Mouse (Mus musculus): ENCODE measurements around the gene Syt7. TPM values are rescaled to one million over a fixed set of nuclear protein-coding genes. Genes with fewer than 3 reads are reported as not detected.

Gene Syt7
- polyA plus RNA-seq, 1 experiment from 2014 or later, result 1.2 TPM

- Histone ChIP-seq H3K36me3 (ENCODE audit: control insufficient read depth, insufficient read depth, low read length) (no peaks in the 10 kb centered on the region), H3K27me3 (ENCODE audit: control insufficient read depth, insufficient read depth, low read length) (no peaks in the 10 kb centered on the region), H3K9me3 (ENCODE audit: control insufficient read depth, low read depth, low read length) (no peaks in the 10 kb centered on the region), H3K4me3 (ENCODE audit: low read depth, low read length) (no peak overlapping the region), H3K4me2 (replicated peaks; ENCODE audit: low read depth, low read length) (no peak overlapping the region), H3K4me1 (ENCODE audit: control insufficient read depth, insufficient read depth, low read length) (no peaks in the 10 kb centered on the region), H3K9ac (replicated peaks; ENCODE audit: low read depth, low read length) (no peak overlapping the region), H3K27ac (ENCODE audit: low read length) (no peak overlapping the region)
- WGBS, result 88% methylated on average over 7 of the region's 7 CpGs
- ATAC-seq (ENCODE audit: insufficient number of reproducible peaks, insufficient read depth, low FRiP score, low read depth), result no peak
Measured at GRCm38 (mm10) chr19:10352218-10352617, 36.7 kb upstream of the Syt7 start.

- Histone ChIP-seq H3K36me3 (ENCODE audit: control insufficient read depth, insufficient read depth, low read length) (no peaks in the 10 kb centered on the region), H3K27me3 (ENCODE audit: control insufficient read depth, insufficient read depth, low read length) (no peaks in the 10 kb centered on the region), H3K4me2 (replicated peaks; ENCODE audit: low read depth, low read length) (no peak overlapping the region), H3K9ac (replicated peaks; ENCODE audit: low read depth, low read length) (no peak overlapping the region), H3K4me3 (ENCODE audit: low read depth, low read length) (no peak overlapping the region), H3K27ac (ENCODE audit: low read length) (no peak overlapping the region), H3K4me1 (ENCODE audit: control insufficient read depth, insufficient read depth, low read length) (no peaks in the 10 kb centered on the region), H3K9me3 (ENCODE audit: control insufficient read depth, low read depth, low read length) (no peaks in the 10 kb centered on the region)
- WGBS, result 56% methylated on average over 2 of the region's 2 CpGs
- no peak for ATAC-seq (ENCODE audit: insufficient number of reproducible peaks, insufficient read depth, low FRiP score, low read depth)
Measured at GRCm38 (mm10) chr19:10354830-10355229, 34.1 kb upstream of the Syt7 start.

GRCm38 (mm10) chr19:10356845-10357503 lies 31.9 kb upstream of the Syt7 start:
- WGBS, result 16% methylated on average over 12 of the region's 12 CpGs
- H3K4me1 ChIP-seq (ENCODE audit: control insufficient read depth, insufficient read depth, low read length), result no peaks in the 10 kb centered on the region
- ATAC-seq (ENCODE audit: insufficient number of reproducible peaks, insufficient read depth, low FRiP score, low read depth), result no peak
- no peaks in the 10 kb centered on the region for H3K27me3 ChIP-seq (ENCODE audit: control insufficient read depth, insufficient read depth, low read length)
- no peak overlapping the region for H3K27ac ChIP-seq (ENCODE audit: low read length)
- H3K4me2 ChIP-seq (replicated peaks; ENCODE audit: low read depth, low read length), result no peak overlapping the region
- no peak overlapping the region for H3K4me3 ChIP-seq (ENCODE audit: low read depth, low read length)
- H3K9me3 ChIP-seq (ENCODE audit: control insufficient read depth, low read depth, low read length), result no peaks in the 10 kb centered on the region
- H3K9ac ChIP-seq (replicated peaks; ENCODE audit: low read depth, low read length), result no peak overlapping the region
- H3K36me3 ChIP-seq (ENCODE audit: control insufficient read depth, insufficient read depth, low read length), result no peaks in the 10 kb centered on the region

- no peak overlapping the region for H3K4me3 ChIP-seq (ENCODE audit: low read depth, low read length)
- no peak overlapping the region for H3K27ac ChIP-seq (ENCODE audit: low read length)
- ATAC-seq (ENCODE audit: insufficient number of reproducible peaks, insufficient read depth, low FRiP score, low read depth), result no peak
- no peak overlapping the region for H3K9ac ChIP-seq (replicated peaks; ENCODE audit: low read depth, low read length)
- no peak overlapping the region for H3K4me2 ChIP-seq (replicated peaks; ENCODE audit: low read depth, low read length)
- no peaks in the 10 kb centered on the region for H3K36me3 ChIP-seq (ENCODE audit: control insufficient read depth, insufficient read depth, low read length)
- H3K27me3 ChIP-seq (ENCODE audit: control insufficient read depth, insufficient read depth, low read length), result no peaks in the 10 kb centered on the region
- H3K9me3 ChIP-seq (ENCODE audit: control insufficient read depth, low read depth, low read length), result no peaks in the 10 kb centered on the region
- 82% methylated on average over 8 of the region's 8 CpGs for WGBS
- no peaks in the 10 kb centered on the region for H3K4me1 ChIP-seq (ENCODE audit: control insufficient read depth, insufficient read depth, low read length)
Measured at GRCm38 (mm10) chr19:10359105-10359946, 29.6 kb upstream of the Syt7 start.

- H3K36me3 ChIP-seq (ENCODE audit: control insufficient read depth, insufficient read depth, low read length), result no peaks in the 10 kb centered on the region
- no peaks in the 10 kb centered on the region for H3K9me3 ChIP-seq (ENCODE audit: control insufficient read depth, low read depth, low read length)
- ATAC-seq (ENCODE audit: insufficient number of reproducible peaks, insufficient read depth, low FRiP score, low read depth), result no peak
- no peak overlapping the region for H3K9ac ChIP-seq (replicated peaks; ENCODE audit: low read depth, low read length)
- no peak overlapping the region for H3K4me3 ChIP-seq (ENCODE audit: low read depth, low read length)
- H3K4me2 ChIP-seq (replicated peaks; ENCODE audit: low read depth, low read length), result no peak overlapping the region
- no peaks in the 10 kb centered on the region for H3K4me1 ChIP-seq (ENCODE audit: control insufficient read depth, insufficient read depth, low read length)
- no peaks in the 10 kb centered on the region for H3K27me3 ChIP-seq (ENCODE audit: control insufficient read depth, insufficient read depth, low read length)
- no peak overlapping the region for H3K27ac ChIP-seq (ENCODE audit: low read length)
- 61% methylated on average over 6 of the region's 6 CpGs for WGBS
Measured at GRCm38 (mm10) chr19:10362473-10363129, 26.3 kb upstream of the Syt7 start.

GRCm38 (mm10) chr19:10363869-10364268 lies 25.0 kb upstream of the Syt7 start:
- Histone ChIP-seq H3K9me3 (ENCODE audit: control insufficient read depth, low read depth, low read length) (no peaks in the 10 kb centered on the region), H3K27ac (ENCODE audit: low read length) (no peak overlapping the region), H3K4me2 (replicated peaks; ENCODE audit: low read depth, low read length) (no peak overlapping the region), H3K27me3 (ENCODE audit: control insufficient read depth, insufficient read depth, low read length) (no peaks in the 10 kb centered on the region), H3K9ac (replicated peaks; ENCODE audit: low read depth, low read length) (no peak overlapping the region), H3K4me3 (ENCODE audit: low read depth, low read length) (no peak overlapping the region), H3K4me1 (ENCODE audit: control insufficient read depth, insufficient read depth, low read length) (no peaks in the 10 kb centered on the region), H3K36me3 (ENCODE audit: control insufficient read depth, insufficient read depth, low read length) (no peaks in the 10 kb centered on the region)
- WGBS, result 16% methylated on average over 7 of the region's 7 CpGs
- ATAC-seq (ENCODE audit: insufficient number of reproducible peaks, insufficient read depth, low FRiP score, low read depth), result no peak

- WGBS, result 54% methylated on average over 3 of the region's 3 CpGs
- Histone ChIP-seq H3K4me1 (ENCODE audit: control insufficient read depth, insufficient read depth, low read length) (no peaks in the 10 kb centered on the region), H3K27ac (ENCODE audit: low read length) (no peak overlapping the region), H3K27me3 (ENCODE audit: control insufficient read depth, insufficient read depth, low read length) (no peaks in the 10 kb centered on the region), H3K4me2 (replicated peaks; ENCODE audit: low read depth, low read length) (no peak overlapping the region), H3K9me3 (ENCODE audit: control insufficient read depth, low read depth, low read length) (no peaks in the 10 kb centered on the region), H3K9ac (replicated peaks; ENCODE audit: low read depth, low read length) (no peak overlapping the region), H3K4me3 (ENCODE audit: low read depth, low read length) (no peak overlapping the region), H3K36me3 (ENCODE audit: control insufficient read depth, insufficient read depth, low read length) (no peaks in the 10 kb centered on the region)
- 0 out of 2 replicates have a peak, but pooled peaks have one; percentile 42 for ATAC-seq (ENCODE audit: insufficient number of reproducible peaks, insufficient read depth, low FRiP score, low read depth)
Measured at GRCm38 (mm10) chr19:10366116-10366845, 22.6 kb upstream of the Syt7 start.

GRCm38 (mm10) chr19:10367802-10368201 lies 21.1 kb upstream of the Syt7 start:
- no peaks in the 10 kb centered on the region for H3K27me3 ChIP-seq (ENCODE audit: control insufficient read depth, insufficient read depth, low read length)
- H3K36me3 ChIP-seq (ENCODE audit: control insufficient read depth, insufficient read depth, low read length), result no peaks in the 10 kb centered on the region
- no peaks in the 10 kb centered on the region for H3K4me1 ChIP-seq (ENCODE audit: control insufficient read depth, insufficient read depth, low read length)
- H3K9me3 ChIP-seq (ENCODE audit: control insufficient read depth, low read depth, low read length), result no peaks in the 10 kb centered on the region
- H3K4me2 ChIP-seq (replicated peaks; ENCODE audit: low read depth, low read length), result no peak overlapping the region
- WGBS, result 91% methylated on average over 7 of the region's 7 CpGs
- H3K9ac ChIP-seq (replicated peaks; ENCODE audit: low read depth, low read length), result no peak overlapping the region
- no peak for ATAC-seq (ENCODE audit: insufficient number of reproducible peaks, insufficient read depth, low FRiP score, low read depth)
- H3K27ac ChIP-seq (ENCODE audit: low read length), result no peak overlapping the region
- H3K4me3 ChIP-seq (ENCODE audit: low read depth, low read length), result no peak overlapping the region

All from stomach, embryonic 14.5 days (tissue).